Mouse (Mus musculus): Measurements from ENCODE around the gene AC124108.1. TPM values are rescaled to one million over a fixed set of nuclear protein-coding genes. Genes with fewer than 3 reads are reported as not detected.

The AC124108.1 gene
- polyA plus RNA-seq, 1 experiment from 2014 or later, result 3.3 TPM

DNA sequence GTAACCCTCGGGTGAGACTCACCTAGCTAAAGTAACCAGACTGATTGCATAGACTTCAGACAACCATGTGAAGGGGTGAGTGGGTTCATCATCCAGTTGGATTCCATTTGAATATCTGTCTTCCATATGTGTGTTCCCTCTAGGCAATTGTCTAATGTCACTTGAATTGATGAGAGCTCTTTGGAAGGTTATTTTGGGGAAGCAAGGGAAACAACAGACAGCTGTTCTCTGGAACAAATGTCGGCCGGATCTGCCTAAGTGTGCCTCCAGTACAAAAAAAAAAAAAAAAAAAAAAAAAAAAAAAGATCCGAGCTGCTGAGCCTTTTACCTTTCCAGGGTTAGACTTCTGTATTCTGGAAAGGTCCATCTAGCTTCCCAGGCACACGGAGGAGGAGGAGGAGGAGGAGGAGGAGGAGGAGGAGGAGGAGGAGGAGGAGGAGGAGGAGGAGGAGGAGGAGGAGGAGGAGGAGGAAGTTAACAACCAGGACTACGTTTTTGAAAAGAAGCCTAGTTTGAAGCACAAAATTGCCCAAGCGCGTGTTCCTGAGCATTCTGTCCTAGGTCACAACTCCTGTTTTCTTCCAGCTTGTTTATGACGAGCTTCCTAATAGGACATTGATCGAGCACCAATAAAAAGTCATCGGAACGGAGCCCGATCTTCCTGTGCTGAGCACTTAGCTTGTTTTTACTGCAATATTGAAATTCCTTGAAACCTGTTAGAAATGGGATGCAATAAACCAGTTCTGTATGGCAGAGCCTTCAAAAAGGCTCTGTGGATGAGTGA, 35.2 kb downstream of the AC124108.1 start:
- 79% methylated on average over 13 of the region's 13 CpGs for WGBS
- Histone ChIP-seq H3K9me3 (ENCODE audit: control insufficient read depth, low read length) (no peaks in the 10 kb centered on the region), H3K27ac (ENCODE audit: low read length) (no peak overlapping the region), H3K4me3 (replicated peaks; ENCODE audit: low read length) (no peak overlapping the region), H3K27me3 (replicated peaks; ENCODE audit: control insufficient read depth, insufficient read depth, low read length) (no peaks in the 10 kb centered on the region), H3K36me3 (ENCODE audit: control insufficient read depth, insufficient read depth) (no peaks in the 10 kb centered on the region), H3K9ac (replicated peaks; ENCODE audit: low read depth, low read length) (no peak overlapping the region), H3K4me1 (replicated peaks; ENCODE audit: control insufficient read depth, insufficient read depth, low read length) (peaks cover 14% of the 10 kb centered on the region), H3K4me2 (ENCODE audit: low read length) (no peak overlapping the region)
- ATAC-seq, result no peak

DNA sequence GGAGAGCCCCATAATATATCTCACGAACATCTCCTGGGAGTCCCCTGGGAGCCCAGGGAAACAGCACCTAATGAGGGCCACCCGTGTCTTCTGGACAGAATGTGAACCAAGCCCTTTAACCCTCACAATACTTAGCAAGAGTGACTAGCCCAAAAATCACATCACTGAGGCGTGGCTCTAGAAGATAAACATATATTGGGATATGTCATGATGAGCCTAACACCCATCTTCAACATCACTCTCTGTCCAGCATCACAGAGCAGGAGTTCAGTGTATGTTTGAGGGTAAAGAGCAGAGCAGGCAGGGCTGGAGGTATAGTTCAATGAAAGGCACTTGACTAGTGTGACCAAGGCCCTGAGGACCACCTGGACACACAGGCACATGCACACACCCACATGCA, 38.4 kb downstream of the AC124108.1 start, which contains the start of gene Gm10188:
Gm10188 (minus strand) TSS at position 101 of the 400 bp plus-strand sequence.
- H3K9ac ChIP-seq (replicated peaks; ENCODE audit: low read depth, low read length), result no peak within 1 kb of the TSS
- peaks cover 5% of the 10 kb centered on the region; the same call in 1 of the 2 replicates for H3K4me1 ChIP-seq (replicated peaks; ENCODE audit: control insufficient read depth, insufficient read depth, low read length)
- no peaks in the 10 kb centered on the region for H3K9me3 ChIP-seq (ENCODE audit: control insufficient read depth, low read length)
- 87% methylated on average over 3 of the region's 3 CpGs for WGBS
- H3K4me2 ChIP-seq (ENCODE audit: low read length), result no peak within 1 kb of the TSS
- H3K36me3 ChIP-seq (ENCODE audit: control insufficient read depth, insufficient read depth), result no peaks in the 10 kb centered on the region
- H3K27me3 ChIP-seq (replicated peaks; ENCODE audit: control insufficient read depth, insufficient read depth, low read length), result no peaks in the 10 kb centered on the region
- no peak within 1 kb of the TSS for H3K4me3 ChIP-seq (replicated peaks; ENCODE audit: low read length)
- no peak within 1 kb of the TSS for H3K27ac ChIP-seq (ENCODE audit: low read length)
- no peak for ATAC-seq

DNA sequence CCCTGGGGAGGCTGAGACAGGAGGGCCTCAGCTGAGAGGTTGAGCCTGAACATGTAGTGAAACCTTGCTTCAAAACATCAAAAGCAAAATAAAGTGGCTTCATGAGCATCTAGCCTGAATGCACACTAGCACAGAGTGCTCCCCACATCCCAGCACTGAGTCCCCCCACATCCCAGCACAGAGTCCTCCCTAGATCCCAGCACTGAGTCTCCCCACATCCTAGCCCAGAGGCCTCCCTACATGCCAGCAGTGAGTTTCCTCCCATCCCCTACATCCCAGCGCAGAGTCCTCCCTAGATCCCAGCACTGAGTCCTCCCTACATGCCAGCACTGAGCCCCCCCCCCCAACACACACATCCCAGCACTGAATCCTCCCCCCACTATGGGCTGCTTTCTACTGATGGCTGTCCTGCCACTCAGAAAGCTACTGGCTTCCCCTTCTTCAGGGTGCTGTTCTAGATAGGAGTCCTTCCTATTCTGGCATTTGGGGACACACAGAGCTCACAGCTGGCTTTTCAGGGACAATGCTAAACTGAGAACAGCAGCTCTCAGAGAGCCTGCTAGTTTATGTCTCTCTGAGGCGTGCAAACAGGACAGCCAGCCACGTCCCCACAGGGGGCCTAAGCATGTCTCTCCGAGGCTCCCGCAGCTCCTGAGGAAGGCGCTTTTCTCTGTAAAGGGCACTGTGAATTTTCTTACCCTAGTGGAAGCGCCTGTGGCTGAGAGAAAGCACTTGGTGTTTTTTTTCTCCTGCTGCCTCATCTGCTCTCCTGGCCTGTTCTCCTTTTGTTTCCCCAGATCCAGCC, 40.4 kb downstream of the AC124108.1 start:
- Histone ChIP-seq H3K27ac (ENCODE audit: low read length) (no peak overlapping the region), H3K36me3 (ENCODE audit: control insufficient read depth, insufficient read depth) (no peaks in the 10 kb centered on the region), H3K9me3 (ENCODE audit: control insufficient read depth, low read length) (no peaks in the 10 kb centered on the region), H3K27me3 (replicated peaks; ENCODE audit: control insufficient read depth, insufficient read depth, low read length) (no peaks in the 10 kb centered on the region), H3K4me3 (replicated peaks; ENCODE audit: low read length) (no peak overlapping the region), H3K4me2 (ENCODE audit: low read length) (no peak overlapping the region), H3K4me1 (replicated peaks; ENCODE audit: control insufficient read depth, insufficient read depth, low read length) (peaks cover 5% of the 10 kb centered on the region; the same call in 1 of the 2 replicates), H3K9ac (replicated peaks; ENCODE audit: low read depth, low read length) (no peak overlapping the region)
- WGBS, result 29% methylated on average over 7 of the region's 7 CpGs
- 0 out of 2 replicates have a peak, but pooled peaks have one; percentile 24 for ATAC-seq

DNA sequence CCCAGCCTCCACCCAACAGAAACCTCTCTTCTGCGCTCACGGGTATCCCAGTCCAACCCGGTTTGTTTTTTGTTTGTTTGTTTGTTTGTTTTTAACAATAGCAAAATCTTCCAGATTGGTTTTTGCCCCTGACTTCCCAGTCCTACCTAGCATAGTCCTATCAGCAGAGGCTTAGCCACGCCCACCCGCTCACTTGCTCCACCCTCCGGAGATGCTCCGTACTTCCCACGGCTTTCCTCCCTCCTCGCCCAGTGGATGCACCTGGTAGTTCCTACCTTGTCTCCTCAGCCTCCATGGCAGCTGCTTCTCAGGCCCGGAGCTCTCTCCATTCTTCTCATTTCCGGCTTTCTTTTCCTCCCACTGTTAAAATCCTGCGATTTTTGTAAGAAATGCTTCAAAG, 42.3 kb downstream of the AC124108.1 start:
- no peaks in the 10 kb centered on the region for H3K9me3 ChIP-seq (ENCODE audit: control insufficient read depth, low read length)
- H3K36me3 ChIP-seq (ENCODE audit: control insufficient read depth, insufficient read depth), result no peaks in the 10 kb centered on the region
- WGBS, result 21% methylated on average over 12 of the region's 12 CpGs
- no peak overlapping the region for H3K27ac ChIP-seq (ENCODE audit: low read length)
- H3K4me1 ChIP-seq (replicated peaks; ENCODE audit: control insufficient read depth, insufficient read depth, low read length), result peaks cover 5% of the 10 kb centered on the region; the same call in 1 of the 2 replicates
- peak; percentile 51; the same call in 1 of the 2 replicates for ATAC-seq
- H3K9ac ChIP-seq (replicated peaks; ENCODE audit: low read depth, low read length), result no peak overlapping the region
- H3K4me3 ChIP-seq (replicated peaks; ENCODE audit: low read length), result no peak overlapping the region
- H3K4me2 ChIP-seq (ENCODE audit: low read length), result no peak overlapping the region
- H3K27me3 ChIP-seq (replicated peaks; ENCODE audit: control insufficient read depth, insufficient read depth, low read length), result no peaks in the 10 kb centered on the region

DNA sequence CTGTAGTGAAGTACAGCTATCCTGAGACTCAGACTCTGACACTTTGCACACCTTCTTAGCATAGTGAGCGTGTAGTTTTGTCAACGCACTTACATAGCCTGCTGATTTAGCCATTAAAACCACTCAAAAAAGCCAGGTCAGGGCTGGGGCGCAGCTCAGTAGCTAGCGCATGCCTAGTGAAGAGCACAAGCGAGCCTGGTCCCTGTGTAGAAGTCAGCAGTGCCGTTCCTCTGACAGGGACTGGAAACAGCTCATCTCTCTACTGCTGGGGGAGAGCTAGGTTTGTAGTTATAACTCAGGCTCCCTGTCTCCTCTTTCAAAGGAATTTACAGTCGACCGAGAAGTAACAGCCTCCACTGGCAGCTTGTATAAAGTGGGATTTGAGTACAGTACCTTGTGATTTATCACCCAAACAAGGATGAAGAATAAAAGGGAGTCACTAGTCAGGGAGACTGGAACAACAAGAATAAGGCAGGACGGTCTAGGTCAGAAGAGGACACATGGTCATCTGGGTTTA, 43.6 kb downstream of the AC124108.1 start:
- Histone ChIP-seq H3K4me2 (ENCODE audit: low read length) (no peak overlapping the region), H3K4me3 (replicated peaks; ENCODE audit: low read length) (no peak overlapping the region), H3K4me1 (replicated peaks; ENCODE audit: control insufficient read depth, insufficient read depth, low read length) (peaks cover 5% of the 10 kb centered on the region; the same call in 1 of the 2 replicates), H3K36me3 (ENCODE audit: control insufficient read depth, insufficient read depth) (no peaks in the 10 kb centered on the region), H3K27ac (ENCODE audit: low read length) (no peak overlapping the region), H3K9ac (replicated peaks; ENCODE audit: low read depth, low read length) (no peak overlapping the region), H3K9me3 (ENCODE audit: control insufficient read depth, low read length) (no peaks in the 10 kb centered on the region), H3K27me3 (replicated peaks; ENCODE audit: control insufficient read depth, insufficient read depth, low read length) (no peaks in the 10 kb centered on the region)
- ATAC-seq, result no peak
- WGBS, result 72% methylated on average over 9 of the region's 9 CpGs

DNA sequence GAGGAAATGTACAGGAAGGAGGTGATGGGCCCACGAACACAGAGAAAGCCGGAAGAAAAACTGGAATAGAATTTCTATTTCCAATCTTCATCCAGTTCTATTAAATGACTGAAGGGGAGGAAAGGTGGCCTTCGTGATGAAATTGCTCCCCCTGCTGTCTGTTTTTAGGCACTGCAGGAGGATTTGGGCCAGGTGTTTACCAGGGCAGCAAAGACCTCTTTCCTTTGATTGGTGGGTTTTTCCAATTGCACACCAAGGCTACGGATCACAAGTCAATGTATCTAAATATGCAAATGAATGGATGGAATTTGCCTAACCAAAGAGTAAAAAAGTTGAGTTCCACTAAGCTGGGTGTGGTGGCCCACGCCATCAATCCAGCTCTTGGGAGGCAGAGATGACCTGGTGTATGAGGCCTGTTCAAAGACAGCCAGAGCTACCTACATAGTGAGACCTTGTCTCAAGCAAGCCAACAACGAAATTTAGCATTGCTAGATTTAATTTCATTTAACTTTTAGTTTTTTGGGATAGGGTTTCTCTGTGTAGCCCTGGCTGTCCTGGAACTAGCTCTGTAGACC, 46.4 kb downstream of the AC124108.1 start:
- ATAC-seq, result 0 out of 2 replicates have a peak, but pooled peaks have one; percentile 18
- Histone ChIP-seq H3K27me3 (replicated peaks; ENCODE audit: control insufficient read depth, insufficient read depth, low read length) (no peaks in the 10 kb centered on the region), H3K4me2 (ENCODE audit: low read length) (no peak overlapping the region), H3K9me3 (ENCODE audit: control insufficient read depth, low read length) (no peaks in the 10 kb centered on the region), H3K4me3 (replicated peaks; ENCODE audit: low read length) (no peak overlapping the region), H3K4me1 (replicated peaks; ENCODE audit: control insufficient read depth, insufficient read depth, low read length) (no peaks in the 10 kb centered on the region), H3K36me3 (ENCODE audit: control insufficient read depth, insufficient read depth) (no peaks in the 10 kb centered on the region), H3K9ac (replicated peaks; ENCODE audit: low read depth, low read length) (no peak overlapping the region), H3K27ac (ENCODE audit: low read length) (no peak overlapping the region)
- 23% methylated on average over 6 of the region's 6 CpGs for WGBS

DNA sequence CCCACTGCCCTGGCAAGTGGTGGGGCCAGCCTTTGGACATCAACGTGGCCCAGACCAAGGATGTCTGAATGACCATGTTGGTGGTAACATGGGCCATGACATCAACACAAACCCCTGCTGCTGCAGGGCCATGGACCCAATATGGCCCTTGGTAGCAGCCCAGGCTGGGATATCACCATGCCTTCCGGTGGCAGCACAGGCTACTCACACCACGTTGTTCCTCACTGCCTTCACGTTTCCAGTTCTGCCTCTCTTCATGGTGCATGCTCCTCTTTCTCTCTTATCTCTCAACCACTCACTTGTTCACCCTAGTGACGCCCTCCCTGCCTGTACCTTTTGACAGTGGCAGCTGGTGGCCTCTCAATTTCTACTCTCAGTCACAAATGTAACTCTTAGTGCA, 53.8 kb downstream of the AC124108.1 start:
- Histone ChIP-seq H3K4me2 (ENCODE audit: low read length) (no peak overlapping the region), H3K27ac (ENCODE audit: low read length) (no peak overlapping the region), H3K9ac (replicated peaks; ENCODE audit: low read depth, low read length) (no peak overlapping the region), H3K4me3 (replicated peaks; ENCODE audit: low read length) (no peak overlapping the region), H3K27me3 (replicated peaks; ENCODE audit: control insufficient read depth, insufficient read depth, low read length) (no peaks in the 10 kb centered on the region), H3K4me1 (replicated peaks; ENCODE audit: control insufficient read depth, insufficient read depth, low read length) (no peaks in the 10 kb centered on the region), H3K9me3 (ENCODE audit: control insufficient read depth, low read length) (no peaks in the 10 kb centered on the region), H3K36me3 (ENCODE audit: control insufficient read depth, insufficient read depth) (no peaks in the 10 kb centered on the region)
- no peak for ATAC-seq
- WGBS, result 74% methylated on average over 5 of the region's 5 CpGs

DNA sequence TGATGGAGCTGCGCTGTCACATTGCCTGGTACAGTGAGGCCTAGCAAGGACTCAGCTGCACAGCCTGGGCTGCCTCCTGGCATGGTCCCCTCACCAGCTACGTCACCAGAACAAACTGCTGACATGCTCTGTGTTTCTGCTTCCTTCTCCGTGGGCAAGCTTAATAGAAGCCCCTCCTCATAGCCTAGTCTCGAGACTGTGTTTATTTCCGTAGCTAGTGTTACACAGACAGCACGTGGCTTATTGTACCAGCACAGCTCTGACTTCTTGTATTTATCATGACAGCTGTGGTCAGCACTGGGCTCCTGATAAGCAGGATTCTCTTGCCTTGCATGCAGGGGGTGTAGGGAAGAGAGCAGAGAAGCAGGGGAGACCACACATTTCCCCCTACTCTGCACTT, 54.9 kb downstream of the AC124108.1 start:
- Histone ChIP-seq H3K27me3 (replicated peaks; ENCODE audit: control insufficient read depth, insufficient read depth, low read length) (no peaks in the 10 kb centered on the region), H3K9ac (replicated peaks; ENCODE audit: low read depth, low read length) (no peak overlapping the region), H3K4me2 (ENCODE audit: low read length) (no peak overlapping the region), H3K4me1 (replicated peaks; ENCODE audit: control insufficient read depth, insufficient read depth, low read length) (no peaks in the 10 kb centered on the region), H3K9me3 (ENCODE audit: control insufficient read depth, low read length) (no peaks in the 10 kb centered on the region), H3K4me3 (replicated peaks; ENCODE audit: low read length) (no peak overlapping the region), H3K27ac (ENCODE audit: low read length) (no peak overlapping the region), H3K36me3 (ENCODE audit: control insufficient read depth, insufficient read depth) (no peaks in the 10 kb centered on the region)
- 63% methylated on average over 6 of the region's 6 CpGs for WGBS
- ATAC-seq, result no peak

DNA sequence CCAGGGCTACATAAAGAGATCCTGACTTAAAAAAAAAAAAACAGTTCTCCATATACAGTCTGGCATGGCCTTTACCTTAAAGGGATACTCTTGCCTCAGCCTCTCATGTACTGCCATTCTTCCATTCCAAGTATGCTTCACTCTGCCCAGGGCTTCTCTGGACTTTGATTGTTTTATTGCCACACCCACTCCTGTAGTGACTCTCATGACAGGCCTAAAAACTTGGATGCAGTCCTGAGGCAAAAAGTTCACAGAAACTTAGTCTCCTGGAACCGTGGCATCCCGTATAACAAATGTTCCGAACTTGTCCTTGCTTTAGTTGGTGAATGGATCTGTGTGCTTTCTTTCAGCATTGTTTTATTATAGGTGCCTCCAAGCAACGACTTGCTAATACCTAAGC, 55.4 kb downstream of the AC124108.1 start:
- Histone ChIP-seq H3K36me3 (ENCODE audit: control insufficient read depth, insufficient read depth) (no peaks in the 10 kb centered on the region), H3K27me3 (replicated peaks; ENCODE audit: control insufficient read depth, insufficient read depth, low read length) (no peaks in the 10 kb centered on the region), H3K4me1 (replicated peaks; ENCODE audit: control insufficient read depth, insufficient read depth, low read length) (no peaks in the 10 kb centered on the region), H3K27ac (ENCODE audit: low read length) (no peak overlapping the region), H3K9ac (replicated peaks; ENCODE audit: low read depth, low read length) (no peak overlapping the region), H3K4me2 (ENCODE audit: low read length) (no peak overlapping the region), H3K4me3 (replicated peaks; ENCODE audit: low read length) (no peak overlapping the region), H3K9me3 (ENCODE audit: control insufficient read depth, low read length) (no peaks in the 10 kb centered on the region)
- no peak for ATAC-seq
- WGBS, result 82% methylated on average over 4 of the region's 4 CpGs

Data from forebrain, embryonic 16.5 days (tissue).